Mouse (Mus musculus) lung, postnatal 0 days (tissue): ENCODE measurements around the gene Sh3pxd2a.

Experiments
- CTCF ChIP-seq: IDR thresholded peaks from 2 replicates; pipeline ENCODE4 v1.5.1; 2016; ENCODE audit warnings: antibody characterized with exemption, mild to moderate bottlenecking
- EP300 ChIP-seq: IDR thresholded peaks from 2 replicates; pipeline ENCODE4 v1.6.1; 2016; ENCODE audit warnings: antibody characterized with exemption, mild to moderate bottlenecking, control low read depth

- TF ChIP-seq CTCF (peak; percentile 93), EP300 (no peak)
Measured at GRCm38 (mm10) chr19:47503625-47504024, 39.4 kb upstream of the Sh3pxd2a start.
